Mouse (Mus musculus) 3T3-L1 (cell line): ENCODE results near the gene Ift172.

ENCODE experiments used
- DNase-seq: peaks from one replicate; pipeline ENCODE4 v3.0.0-alpha.2; 2015; ENCODE audit warnings: low read depth, low spot score

Gene Ift172

DNA sequence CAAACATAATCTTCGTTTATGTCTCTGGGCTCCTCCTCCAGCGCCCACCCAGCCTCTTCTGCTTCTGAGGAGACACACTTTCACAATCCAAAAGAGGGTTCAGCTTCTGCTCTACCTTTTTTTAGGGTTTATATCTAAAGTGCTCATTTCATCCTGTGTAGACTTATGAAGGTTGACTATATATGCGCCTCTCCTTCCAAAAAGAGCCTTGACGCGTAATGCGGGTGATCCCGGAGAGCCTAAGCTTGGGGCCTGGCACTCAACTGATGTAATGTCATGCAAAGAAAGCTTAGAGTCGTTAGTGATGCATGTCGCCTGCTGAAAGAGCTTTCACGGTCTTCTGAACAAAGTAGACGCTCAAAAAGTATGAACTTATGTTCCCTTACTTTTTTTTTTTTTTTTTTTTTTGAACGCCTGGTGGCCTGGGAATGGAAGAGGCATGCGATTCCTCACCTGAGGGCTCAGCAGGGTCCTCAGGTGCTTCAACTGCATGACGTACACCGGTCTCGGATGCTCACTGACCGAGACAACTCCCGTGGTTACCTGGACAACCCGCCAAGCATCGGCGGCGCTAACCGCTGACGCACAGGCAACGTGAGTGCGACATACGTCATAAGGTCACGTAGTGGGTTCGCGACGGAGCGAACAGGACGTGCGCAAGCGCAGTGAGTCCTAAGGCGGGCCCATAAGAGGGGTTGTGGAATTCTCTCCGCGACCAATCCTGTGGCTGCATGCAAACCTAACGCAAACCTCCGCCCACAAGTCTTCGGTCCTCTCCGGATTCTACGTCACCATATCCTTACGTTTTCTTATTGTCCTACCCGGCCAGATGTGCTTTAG is at the start of gene Ift172:
TSS of gene Ift172 (minus strand) at position 596 of the 840 bp plus-strand sequence.
- peak; percentile 99 for DNase-seq

DNA sequence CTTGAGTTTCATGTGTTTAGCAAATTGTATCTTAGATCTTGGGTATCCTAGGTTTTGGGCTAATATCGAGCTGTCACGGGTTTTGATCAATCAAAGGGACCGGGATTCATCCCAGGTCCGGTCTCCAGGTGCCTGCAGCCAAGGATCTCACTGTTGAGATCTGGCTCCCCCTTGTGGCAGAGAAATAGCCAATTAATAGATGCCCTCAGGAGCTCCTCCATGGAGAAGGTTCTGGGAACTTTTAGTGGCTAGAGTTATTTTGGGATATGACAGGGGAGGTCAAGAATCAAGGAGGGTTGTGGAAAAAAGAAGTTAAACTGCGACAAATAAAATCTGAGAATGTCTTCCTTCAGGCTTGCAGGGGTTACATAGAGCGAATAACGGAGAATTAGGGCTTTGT is 37.3 kb upstream of the Ift172 start:
- peak; percentile 79 for DNase-seq

DNA sequence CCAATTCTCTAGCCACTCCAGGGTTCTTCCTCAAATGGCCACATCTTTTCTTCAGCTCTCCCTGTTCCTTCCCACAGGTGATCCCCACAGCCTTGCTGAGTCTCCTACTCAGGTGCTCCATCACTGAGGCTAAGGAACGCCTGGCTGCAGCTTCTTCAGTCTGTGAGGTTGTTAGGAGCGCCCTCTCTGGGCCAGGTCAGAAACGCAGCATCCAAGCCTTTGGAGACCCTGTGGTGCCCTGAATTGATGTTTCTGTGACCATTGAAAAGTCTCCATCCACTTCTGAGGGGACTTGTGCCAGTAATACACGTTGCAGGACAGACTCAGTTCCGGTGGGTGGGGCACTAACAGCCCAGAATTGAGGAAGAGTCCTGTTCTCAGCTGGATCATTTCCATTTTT is 35.9 kb upstream of the Ift172 start:
- no peak for DNase-seq

DNA sequence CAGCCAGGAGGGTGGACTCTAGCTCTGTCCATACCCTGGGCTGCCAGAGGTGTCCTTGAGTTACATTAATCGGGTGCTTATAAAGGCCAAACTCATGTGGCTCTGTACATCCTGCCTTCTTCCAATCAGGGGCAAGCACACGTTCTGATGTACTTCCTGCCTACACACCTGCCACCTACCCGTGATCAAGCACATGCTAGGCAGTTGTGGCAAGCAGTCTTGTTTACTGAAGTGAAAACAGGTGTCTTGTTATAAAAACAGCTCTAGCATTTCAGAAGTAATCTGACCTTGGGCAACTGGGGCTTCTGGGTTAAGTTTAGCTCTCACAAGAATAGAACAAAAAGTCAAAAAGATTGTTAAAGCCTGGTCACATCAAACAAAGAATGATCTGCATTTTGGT is 33.2 kb upstream of the Ift172 start:
- DNase-seq: no peak

DNA sequence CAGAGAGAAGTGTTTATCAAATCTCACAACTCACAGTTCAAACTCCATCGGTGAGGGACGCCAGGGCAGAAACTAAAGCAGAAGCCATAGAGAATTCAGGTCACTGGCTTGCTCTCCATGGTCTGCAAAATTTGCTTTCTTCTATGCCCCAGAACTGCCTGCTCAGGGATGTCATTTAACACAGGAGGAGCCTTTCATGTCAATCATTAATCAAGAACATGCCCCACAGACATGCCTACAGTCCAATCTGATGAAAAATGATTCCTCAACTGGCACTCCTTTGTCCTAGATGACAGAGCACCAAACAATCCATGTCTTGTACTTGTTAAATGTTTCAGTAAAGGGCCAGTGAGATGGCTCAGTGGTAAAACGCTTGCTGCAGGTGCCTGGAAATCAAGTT is 31.9 kb upstream of the Ift172 start:
- DNase-seq: no peak

DNA sequence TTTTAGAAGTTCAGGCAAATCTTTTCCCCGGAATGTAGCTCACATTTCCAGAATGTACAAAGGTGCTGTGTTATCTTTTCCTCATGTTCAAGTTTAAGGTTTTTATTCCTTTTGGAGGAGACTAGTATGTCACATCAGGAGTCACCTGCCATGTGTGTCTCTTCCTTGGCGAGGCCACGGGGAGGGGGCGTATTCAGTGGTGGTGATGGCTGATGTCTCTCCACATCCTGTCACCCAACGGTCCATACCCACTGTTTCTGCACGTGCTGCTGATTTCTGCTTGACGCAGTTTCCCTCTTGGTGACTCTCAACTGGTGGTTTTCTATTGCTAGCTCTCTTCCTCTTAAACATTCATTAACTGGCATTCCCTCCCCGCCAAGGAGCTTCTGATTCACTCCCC is 21.9 kb upstream of the Ift172 start:
- no peak for DNase-seq

DNA sequence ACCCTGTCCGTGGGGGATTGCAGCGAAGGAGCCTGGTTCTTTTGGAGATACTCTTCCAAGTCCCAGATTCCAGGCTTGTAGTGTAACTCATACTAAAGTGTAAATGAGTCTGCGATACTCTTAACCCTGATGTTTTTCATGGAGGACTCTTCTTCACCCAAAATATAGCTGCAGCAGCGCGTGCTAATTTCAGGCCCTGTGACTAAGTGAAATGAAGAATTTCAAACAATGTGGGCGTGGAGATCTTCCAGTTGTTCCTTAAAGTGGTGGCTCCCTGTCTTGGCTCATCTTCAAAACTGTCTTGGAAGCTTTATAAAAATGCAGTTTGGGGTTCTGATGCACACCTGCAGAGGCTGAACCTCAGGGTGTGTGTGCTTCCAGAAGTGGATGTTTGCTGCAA is 12.2 kb upstream of the Ift172 start:
- no peak for DNase-seq

DNA sequence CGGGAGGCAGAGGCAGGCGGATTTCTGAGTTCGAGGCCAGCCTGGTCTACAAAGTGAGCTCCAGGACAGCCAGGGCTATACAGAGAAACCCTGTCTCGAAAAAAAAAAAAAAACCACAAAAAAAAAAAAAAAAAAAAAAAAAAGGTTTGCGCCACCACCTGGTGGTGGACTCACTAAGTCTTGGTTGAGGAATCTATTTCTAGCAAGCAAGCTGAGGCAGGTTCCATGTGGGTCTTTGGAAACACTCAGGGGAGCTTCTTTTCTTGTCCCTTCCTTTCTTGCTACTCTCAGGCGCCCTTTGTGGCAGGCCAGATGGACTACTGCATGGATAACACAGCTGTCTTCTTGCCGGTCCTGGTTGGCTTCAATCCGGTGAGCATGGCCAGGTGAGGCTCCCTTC is 10.9 kb upstream of the Ift172 start:
- DNase-seq: no peak

DNA sequence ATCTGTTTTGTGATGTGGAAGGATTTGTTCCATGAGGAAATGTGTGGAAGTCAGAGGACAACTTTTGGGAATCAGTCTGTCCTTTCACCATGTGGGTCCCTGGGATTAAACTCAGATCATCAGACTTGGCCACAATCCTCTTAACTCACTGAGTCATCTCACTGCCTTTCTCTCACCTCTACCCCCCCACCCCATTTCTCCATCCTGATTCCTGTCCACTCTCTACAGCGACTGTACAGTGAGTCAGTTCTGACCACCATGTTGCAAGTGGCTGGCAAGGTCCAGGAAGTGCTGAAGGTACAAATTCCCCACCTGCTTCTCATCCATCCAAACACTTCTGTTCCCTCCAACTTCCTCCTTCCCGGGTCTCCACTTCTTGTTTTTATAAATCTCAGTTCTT is 7.6 kb upstream of the Ift172 start:
- DNase-seq: peak; percentile 61

DNA sequence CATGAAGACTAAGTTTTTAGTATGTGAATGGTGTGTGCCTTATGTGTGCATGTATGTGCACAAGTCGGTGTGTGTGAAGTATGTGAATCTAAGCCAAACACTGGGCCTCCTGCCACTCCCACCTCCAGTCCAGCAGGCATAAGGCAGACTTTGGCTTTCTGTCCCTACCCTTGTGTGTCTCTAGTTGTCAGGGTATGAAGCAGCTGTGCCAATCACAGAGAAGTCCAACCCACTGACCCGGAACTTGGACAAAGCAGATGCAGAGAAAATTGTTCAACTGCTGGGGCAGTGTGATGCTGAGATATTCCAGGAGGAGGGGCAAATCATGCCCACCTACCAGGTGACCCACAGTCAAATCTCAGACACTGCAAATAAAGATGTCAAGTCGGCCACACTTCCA is 7.1 kb upstream of the Ift172 start:
- no peak for DNase-seq

DNA sequence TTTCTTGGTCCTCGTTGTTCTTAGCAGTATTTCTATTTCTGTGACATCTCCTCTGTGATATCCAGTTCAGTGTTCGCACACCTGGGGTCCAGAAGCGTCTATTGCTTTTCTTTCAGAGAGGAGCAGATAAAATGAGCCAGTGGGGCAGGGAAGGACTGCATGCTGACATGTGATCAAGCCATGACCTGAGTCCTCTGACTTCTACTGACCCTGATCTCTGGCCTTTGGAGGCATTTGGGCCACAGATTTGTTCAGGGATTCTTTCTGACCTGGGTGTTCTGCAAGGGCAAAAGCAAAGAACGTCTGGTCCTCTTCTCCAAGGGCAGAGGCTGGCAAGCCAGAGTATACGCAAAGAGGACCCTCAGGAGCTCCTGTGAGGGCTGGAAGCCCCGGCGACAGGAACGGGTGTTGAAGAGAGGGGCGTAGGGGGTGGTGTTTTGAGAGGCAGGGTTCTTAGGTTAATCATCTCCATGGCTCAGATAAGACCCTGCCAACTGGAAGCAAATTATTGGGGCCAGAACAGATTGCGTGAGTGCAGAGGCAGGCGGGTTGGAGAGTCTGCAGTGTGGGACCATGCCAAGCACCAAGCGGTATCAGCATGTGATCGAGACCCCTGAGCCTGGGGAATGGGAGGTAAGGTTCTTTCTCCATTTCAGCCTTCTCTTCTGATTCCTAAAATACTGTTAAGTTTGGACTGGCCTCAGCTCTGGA is 6.3 kb upstream of the Ift172 start, which contains the start of gene Gckr:
TSS of gene Gckr (plus strand) at position 397 of the 711 bp plus-strand sequence.
- DNase-seq: no peak

DNA sequence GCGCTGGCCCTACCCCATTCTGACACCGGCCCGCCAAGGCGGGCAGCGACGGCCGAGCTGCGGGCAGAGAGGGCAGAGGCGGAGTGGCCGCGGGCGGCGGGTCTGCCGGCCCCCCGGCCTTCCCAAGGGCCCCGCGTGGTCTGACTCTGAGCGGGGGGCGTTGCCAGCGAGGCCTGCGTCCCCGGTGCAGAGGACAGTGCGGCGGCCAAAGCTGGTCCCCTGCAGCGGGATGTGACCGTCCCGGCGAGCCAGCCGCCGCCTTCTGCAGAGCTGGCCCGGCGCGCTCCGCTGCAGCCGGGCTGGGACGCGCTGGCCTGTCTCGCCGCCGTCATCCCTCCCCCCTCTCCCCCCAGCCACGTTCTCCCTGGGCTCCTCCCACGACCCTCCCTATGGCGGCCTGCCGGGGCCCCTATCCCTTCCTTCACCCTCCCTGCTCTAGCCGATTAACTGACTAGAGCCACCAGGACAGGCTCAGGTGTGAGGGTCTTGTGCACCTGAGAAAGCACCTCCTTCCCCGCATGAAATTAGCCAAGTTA is 4.8 kb upstream of the Ift172 start, which contains the start of gene Fndc4:
TSS of gene Fndc4 (minus strand) at position 475 of the 536 bp plus-strand sequence.
- DNase-seq: no peak

DNA sequence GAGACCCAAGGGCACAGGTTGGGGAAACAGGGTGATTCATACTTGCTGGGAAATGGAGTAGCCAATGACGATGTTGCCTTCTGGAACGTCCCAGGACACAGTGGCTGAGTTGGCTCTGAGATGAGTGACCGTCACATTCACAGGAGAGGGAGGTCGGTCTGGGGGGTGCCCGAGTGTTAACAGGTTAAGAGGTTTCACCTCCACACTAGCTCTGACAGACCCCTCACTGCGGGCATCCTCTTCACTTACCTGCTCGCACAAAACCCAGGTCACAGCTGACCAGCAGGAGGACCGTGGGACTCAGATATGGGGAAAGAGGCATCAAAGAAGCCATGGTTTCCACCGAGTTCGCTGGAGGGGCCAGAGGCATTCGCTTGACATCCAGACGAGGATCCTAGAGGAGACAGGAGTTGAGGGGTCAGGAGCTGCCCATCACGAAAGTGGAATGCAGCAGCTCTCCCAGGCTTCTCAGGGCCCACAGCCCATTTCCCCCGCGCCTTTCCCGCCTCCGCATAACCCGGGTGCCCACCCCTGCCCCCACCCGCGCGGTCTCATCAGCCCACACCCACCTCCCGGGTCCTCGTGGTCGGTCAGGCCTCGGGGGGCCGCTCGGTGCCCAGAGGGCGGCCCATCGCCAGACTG is 4.2 kb upstream of the Ift172 start:
- no peak for DNase-seq

DNA sequence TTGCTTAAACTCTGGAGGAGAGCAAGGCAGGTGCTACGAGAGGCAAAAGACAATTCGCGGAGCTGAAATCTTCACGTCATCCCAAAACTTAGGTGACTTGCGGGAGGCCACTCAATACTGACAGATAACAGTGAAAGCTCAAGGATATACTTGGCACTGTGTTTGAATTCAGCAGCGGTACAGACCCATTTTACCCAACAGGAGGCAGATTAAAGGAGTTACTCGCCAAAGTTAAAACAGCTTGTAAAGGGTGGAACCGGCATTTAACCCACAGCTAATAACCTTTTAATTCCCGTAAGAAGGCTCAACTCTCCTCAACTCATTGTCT is 409 bp upstream of the Ift172 start:
- DNase-seq: no peak

DNA sequence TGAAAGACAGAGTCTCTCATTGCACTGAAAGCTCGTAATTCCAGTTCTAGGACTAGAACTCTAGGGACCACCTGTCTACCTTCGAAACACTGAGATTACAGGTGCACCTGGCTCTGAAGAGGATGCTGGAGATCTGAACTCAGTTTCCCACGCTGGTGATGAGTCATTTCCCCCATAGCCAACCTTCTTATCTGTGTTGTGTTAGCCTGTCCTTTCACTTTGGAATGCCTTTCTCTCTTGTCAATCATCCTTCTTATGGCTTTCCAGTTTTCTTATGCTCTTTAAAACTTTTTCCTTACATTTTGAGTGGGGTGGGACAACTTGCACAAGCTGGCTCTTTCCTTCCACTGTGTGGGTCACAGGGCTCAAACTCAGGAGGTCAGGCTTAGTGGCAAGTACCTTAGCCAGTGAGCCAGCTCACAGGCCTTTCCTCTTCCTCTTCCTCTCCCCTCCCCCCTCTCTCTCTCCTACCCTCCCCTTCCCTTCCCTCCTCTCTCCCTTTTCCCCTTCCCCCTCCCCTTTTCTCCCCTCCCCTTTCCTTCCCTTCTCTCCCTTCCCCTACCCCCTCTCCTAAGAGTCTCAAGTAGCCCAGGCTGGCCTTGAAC is 1.2 kb downstream of the Ift172 start:
- peak; percentile 22 for DNase-seq

DNA sequence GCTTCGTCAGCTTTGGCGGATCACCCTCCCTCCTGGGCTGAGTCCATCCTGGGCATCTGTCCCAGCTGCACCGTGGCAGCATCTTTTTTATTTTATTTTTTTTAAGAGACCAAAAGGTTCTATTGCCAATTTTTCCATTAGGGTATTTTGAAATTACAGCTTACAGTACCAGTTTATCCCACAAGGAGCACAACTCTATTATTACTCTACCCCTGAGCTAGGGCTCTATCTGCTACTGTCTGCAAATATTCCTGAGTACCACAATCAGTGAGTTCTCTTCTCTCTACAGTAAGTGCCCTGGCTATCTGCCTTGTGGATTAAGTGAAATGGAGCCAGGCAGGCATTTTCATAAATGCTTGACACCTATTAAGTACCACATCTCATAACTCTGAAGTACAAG is 2.3 kb downstream of the Ift172 start:
- DNase-seq: peak; percentile 29

DNA sequence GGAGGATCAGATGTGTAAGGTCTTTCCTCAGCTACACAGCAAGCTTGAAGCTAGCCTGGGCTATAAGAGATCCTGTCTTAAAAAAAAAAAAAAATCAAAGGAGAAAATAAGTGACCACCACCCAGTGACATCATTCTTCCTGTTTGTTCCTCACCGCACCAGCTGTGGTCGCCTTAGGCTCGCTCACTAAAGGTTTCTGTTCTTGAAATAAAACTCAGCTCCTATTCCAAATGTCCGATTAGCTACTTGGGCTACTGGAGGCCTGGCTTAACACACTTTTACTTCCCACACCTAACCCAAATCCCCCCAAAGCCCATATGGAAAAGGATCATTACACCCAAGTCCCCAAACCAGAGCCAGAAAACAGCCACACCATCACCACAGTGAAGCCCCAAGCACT is 2.7 kb downstream of the Ift172 start:
- DNase-seq: no peak

DNA sequence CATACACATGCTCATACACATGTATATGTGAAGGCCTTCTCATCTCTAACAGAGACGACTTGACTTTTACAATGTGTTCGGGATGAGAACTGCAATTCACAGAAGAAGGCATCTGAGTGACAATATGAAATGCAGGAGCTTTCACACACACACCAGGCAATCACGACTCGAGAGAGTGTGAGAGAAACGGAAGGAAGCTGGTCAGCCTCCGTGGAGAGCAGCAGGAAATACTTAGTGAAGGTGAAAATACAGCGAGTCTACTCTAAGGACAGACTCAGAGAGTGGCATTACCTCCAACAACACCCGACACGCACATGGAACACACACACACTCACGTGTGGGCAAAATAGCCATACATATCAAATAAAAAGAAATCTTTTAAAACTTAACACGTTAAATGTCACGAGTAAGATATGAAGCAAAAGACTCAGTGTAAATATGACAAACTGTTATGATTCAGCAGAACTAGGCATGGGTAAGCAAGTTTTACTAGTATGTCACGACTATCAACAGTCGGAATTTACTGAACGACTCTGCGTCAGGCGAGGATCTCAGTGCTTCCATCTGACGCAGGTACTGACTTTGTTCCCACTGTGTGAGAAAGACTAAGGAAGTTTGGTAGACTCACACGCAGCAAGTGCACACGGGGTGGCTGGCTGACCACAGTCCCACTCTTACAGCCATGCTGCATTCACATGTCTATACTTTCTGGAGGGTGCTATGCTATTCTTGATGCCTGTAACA is 11.5 kb downstream of the Ift172 start:
- no peak for DNase-seq

DNA sequence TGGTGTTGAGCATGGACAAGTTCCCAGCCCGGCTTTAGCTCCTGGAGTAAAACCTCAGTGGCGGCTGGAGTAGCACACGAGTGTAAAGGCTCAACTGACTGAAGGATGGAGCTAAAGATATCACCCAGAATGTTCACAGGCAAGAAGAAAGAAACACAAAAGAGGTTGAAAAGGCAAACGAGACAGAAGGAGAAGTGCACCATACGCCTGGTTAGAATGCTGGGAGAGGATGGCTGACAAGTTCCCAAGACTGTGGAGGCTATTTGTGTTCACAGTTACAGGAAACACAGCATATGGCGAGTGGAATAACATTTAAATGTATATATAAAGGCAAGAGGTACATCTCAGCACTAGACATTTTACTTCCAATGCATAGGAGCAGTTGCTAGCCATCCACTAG is 17.9 kb downstream of the Ift172 start:
- no peak for DNase-seq

DNA sequence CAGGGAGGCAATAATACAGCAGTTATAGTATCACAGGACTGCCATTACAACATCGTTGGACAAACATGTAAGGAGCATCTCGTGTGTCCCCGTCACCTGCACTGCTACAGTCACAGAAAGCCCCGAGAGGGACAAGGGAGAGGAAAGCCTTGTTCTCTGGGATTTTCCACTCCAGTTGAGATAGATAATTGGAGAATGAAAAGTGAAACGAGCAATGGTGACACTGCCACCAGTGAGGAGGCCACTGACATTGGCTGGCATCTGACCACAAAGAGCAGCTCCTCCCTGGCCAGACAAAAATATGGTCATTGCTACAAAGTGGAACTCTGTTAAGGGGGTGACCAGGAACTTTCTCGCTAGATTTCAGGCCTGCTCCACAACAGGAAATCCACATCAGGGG is 23.2 kb downstream of the Ift172 start:
- DNase-seq: no peak

DNA sequence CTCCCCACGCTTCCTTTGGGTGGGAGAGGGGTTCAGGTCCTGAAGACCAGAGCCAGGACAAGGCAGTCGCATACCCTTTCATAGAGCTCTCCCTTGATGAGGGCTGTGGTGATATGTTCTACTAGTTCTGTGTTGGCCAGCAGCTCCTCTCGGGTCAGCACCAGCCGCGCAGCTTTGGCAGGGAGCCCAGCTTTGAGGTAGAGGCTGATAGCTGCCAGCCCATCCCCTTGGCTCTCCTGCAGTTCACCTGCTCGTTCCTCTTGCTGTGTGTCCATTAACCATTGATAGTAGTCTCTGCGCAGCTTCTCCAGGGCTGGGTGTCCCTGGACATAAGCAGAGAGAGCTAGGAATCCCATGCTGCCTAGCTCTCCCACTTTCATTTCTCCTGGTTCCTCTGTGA is 24.8 kb downstream of the Ift172 start:
- no peak for DNase-seq
